Mouse (Mus musculus) layer of hippocampus, postnatal 14 days (tissue): ENCODE results near the gene Card9. TPM values are rescaled to one million over a fixed set of nuclear protein-coding genes. Genes with fewer than 3 reads are reported as not detected.

ENCODE experiments used
- DNase-seq, 2 experiments: peaks; one replicate each; pipeline ENCODE4 v3.0.0; 2021 to 2022; ENCODE audit warnings: low spot score in 2 of 2, mixed read lengths in 1 of 2
- total RNA-seq, 2 experiments: library from RNA; stranded (reverse); gene quantifications; 2 replicates each; pipeline ENCODE4 v1.2.3; 2021

Card9 gene
- total RNA-seq, 2 experiments from 2014 or later: 2.5 to 2.6 TPM

- DNase-seq: no peak
Observed at GRCm38 (mm10) chr2:26309739-26310138, 51.0 kb downstream of the Card9 start.

GRCm38 (mm10) chr2:26306702-26307101 is 54.0 kb downstream of the Card9 start:
- no peak for DNase-seq

GRCm38 (mm10) chr2:26305555-26305954 is 55.2 kb downstream of the Card9 start:
- no peak for DNase-seq

- DNase-seq: no peak
Observed at GRCm38 (mm10) chr2:26304711-26305110, 56.0 kb downstream of the Card9 start.

Other genes starting within 250 kb of the Card9 start
- gene Nacc2, start 237.7 kb downstream of the Card9 start, total RNA-seq: 10 to 100 TPM; 58.1 to 58.9 TPM
- not detected for gene Lhx3, start 152.6 kb downstream of the Card9 start, total RNA-seq
- gene Qsox2, start 123.4 kb downstream of the Card9 start, total RNA-seq: 10 to 100 TPM; 20.8 to 21.8 TPM
- 1 to 10 TPM in 1 of 2 experiments, under 1 TPM in 1; 0.60 to 1.2 TPM for gene Ccdc187, start 66.4 kb downstream of the Card9 start, total RNA-seq
- gene Gpsm1, start 45.4 kb downstream of the Card9 start, total RNA-seq: 10 to 100 TPM; 48.4 to 57.6 TPM
- 10 to 100 TPM; 25.9 TPM for gene Dnlz, start 8.8 kb downstream of the Card9 start, total RNA-seq
- gene Snapc4, start 19.7 kb upstream of the Card9 start, total RNA-seq: 10 to 100 TPM; 58.4 to 84.5 TPM
- 100 to 1,000 TPM; 154 to 168 TPM for gene Entr1, start 28.4 kb upstream of the Card9 start, total RNA-seq
- 100 to 1,000 TPM; 108 to 113 TPM for gene Pmpca, start 28.4 kb upstream of the Card9 start, total RNA-seq
- 10 to 100 TPM; 22.0 to 22.6 TPM for gene Inpp5e, start 48.3 kb upstream of the Card9 start, total RNA-seq
- 10 to 100 TPM; 47.2 to 48.3 TPM for gene Sec16a, start 84.3 kb upstream of the Card9 start, total RNA-seq
- 10 to 100 TPM; 35.4 to 45.2 TPM for gene Notch1, start 155.7 kb upstream of the Card9 start, total RNA-seq
- 10 to 100 TPM; 80.2 to 84.1 TPM for gene Egfl7, start 219.1 kb upstream of the Card9 start, total RNA-seq
- gene Gm20532, start 225.7 kb upstream of the Card9 start, total RNA-seq: not detected
- gene Agpat2, start 243.5 kb upstream of the Card9 start, total RNA-seq: 1 to 10 TPM; 1.2 to 1.9 TPM